Mouse (Mus musculus) forebrain, embryonic 10.5 days (tissue): ENCODE measurements around the gene Slc16a14. TPM values are rescaled to one million over a fixed set of nuclear protein-coding genes. Genes with fewer than 3 reads are reported as not detected.
A peak's percentile ranks its signal among the peaks of the same experiment; 100 is the strongest.
"Not testable (repeated sequence)": the region's sequence is repeated elsewhere in the genome, so short reads cannot be mapped to it uniquely, and the experiment has no call there.

Experiments
- DNase-seq: peaks from one replicate; pipeline ENCODE4 v3.0.0-alpha.2; 2017; ENCODE audit warnings: low spot score; ENCODE audit errors: extremely low spot score
- H3K27ac ChIP-seq: fragments of 300-500 bp; sonication (generic); 2 replicates; pipeline ENCODE4 v1.5.1; 2016; ENCODE audit warnings: mild to moderate bottlenecking
- H3K27me3 ChIP-seq: fragments of 300-500 bp; sonication (generic); 2 replicates; pipeline ENCODE4 v1.6.1; 2016; ENCODE audit warnings: mild to moderate bottlenecking; ENCODE audit not compliant: poor library complexity, severe bottlenecking
- H3K36me3 ChIP-seq: fragments of 300-500 bp; sonication (generic); replicated peaks from 2 replicates; pipeline ENCODE4 v1.6.1; 2016; ENCODE audit warnings: mild to moderate bottlenecking, moderate library complexity
- H3K4me1 ChIP-seq: fragments of 300-500 bp; sonication (generic); 2 replicates; pipeline ENCODE4 v1.6.1; 2016
- H3K4me3 ChIP-seq: fragments of 300-500 bp; sonication (generic); 2 replicates; pipeline ENCODE4 v1.5.1; 2016; ENCODE audit warnings: mild to moderate bottlenecking, moderate library complexity
- H3K9me3 ChIP-seq: fragments of 300-500 bp; sonication (generic); 2 replicates; pipeline ENCODE4 v1.6.1; 2016; ENCODE audit warnings: mild to moderate bottlenecking, moderate library complexity
- WGBS: fragments of 180-500 bp; shearing (Covaris S2); methylation state at CpG from one replicate; pipeline ENCODE4 v1.1.7; 2016; 5-methylcytosine and 5-hydroxymethylcytosine counted together
- polyA plus RNA-seq: library from polyadenylated mRNA; unstranded; fragments of >200 nt; fragmentation: Nextera tagmentation; extraction: Ambion mirVana; gene quantifications from 2 replicates; pipeline ENCODE4 v1.2.1, GENCODE M21; 2016

Slc16a14 gene
- 0.68 and 1.5 TPM in 2 replicates for polyA plus RNA-seq

DNA sequence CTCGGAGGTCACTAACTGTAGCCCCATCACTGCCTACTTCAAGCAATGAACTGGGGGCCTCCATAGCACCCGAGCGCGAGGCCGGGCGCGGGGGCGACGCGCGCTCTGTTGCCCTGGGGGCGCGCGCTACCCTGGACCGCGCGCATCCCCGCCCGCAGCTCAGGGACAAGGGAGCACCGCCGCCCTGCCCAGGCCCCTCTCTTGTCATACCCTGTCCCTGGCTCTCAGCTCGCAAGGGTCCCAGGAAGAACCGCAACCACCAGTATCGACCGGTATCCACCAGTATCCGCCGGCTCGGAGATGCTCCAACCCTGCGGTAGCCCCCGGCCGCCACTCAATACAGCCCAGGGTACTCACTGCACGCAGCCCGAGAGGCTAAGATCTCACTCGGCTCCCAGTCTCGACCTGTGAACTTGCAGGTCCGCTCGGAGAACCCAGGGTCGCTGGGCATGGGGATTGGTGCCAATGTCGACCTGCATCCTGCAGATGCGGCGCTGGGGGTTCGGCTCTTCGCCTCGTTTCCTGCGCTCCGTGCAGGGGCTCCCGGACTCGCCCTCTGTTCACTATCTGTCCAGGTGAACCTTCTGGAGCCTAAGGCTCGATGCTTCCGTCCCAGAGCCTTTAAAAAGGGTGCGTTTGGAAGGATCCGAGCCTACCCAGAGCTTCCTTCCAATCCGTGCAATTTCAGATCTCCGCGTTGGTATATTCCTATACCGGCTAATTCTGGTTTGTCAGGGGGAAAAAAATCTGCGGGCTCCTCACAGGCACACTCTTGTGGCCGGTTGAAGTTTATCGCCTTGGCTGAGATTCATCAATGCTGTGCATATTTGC is at the start of gene Slc16a14:
Slc16a14 (minus strand) TSS at position 632 of the 831 bp plus-strand sequence.
- DNase-seq: peak; percentile 68
- Histone ChIP-seq H3K27ac (peak within 1 kb of the TSS; percentile 85), H3K4me3 (peak within 1 kb of the TSS; percentile 72), H3K9me3 (no peaks in the 10 kb centered on the region), H3K36me3 (no peaks in the 10 kb centered on the region), H3K27me3 (peaks cover 36% of the 10 kb centered on the region), H3K4me1 (peaks cover 14% of the 10 kb centered on the region)
- under 1% methylated on average over 59 of the region's 59 CpGs for WGBS

DNA sequence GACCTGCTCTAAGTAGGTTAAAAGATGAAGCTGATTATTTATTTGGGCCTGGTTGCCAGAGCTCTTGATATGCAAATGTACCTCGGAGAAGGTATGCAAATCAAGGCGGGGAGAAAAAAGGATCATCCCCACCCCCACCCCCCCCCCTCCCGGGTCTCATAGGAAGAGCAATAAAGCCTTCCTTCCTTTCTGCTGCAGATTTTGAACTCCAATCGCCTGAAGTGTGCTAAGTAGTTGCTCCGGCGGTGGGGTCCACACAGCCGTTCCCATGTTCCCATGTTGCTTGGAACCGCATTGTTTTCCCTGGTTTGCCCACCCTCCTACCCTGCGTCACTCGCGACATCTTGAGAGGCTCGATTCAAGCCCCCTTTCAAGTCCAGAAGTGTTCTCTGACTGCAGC is 26.8 kb upstream of the Slc16a14 start:
- WGBS: 4% methylated on average over 12 of the region's 12 CpGs
- not testable (repeated sequence) for H3K9me3 ChIP-seq, H3K4me1 ChIP-seq, H3K27me3 ChIP-seq, DNase-seq, H3K36me3 ChIP-seq
- Histone ChIP-seq H3K4me3 (peak overlapping the region; percentile 37), H3K27ac (peak overlapping the region; percentile 66; the same call in 1 of the 2 replicates)

DNA sequence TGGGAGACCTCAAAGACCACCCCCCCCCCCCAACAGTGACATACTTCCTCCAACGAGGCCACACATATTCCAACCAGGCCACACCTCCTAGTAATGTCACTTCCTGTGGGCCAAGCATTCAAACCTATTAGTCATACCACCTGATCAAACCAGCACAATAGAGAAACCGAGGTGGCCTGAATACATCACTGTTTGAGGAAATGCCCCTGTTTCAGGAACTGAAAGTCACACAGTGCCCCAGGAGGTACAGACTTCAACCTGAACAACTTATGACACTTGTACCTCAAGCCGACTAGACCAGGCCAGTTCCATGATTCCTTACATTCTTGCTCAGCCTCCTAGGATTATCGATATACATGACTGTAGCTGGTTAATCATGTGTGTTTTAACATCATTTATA is 22.8 kb upstream of the Slc16a14 start:
- not testable (repeated sequence) for H3K36me3 ChIP-seq, DNase-seq, H3K27ac ChIP-seq, H3K9me3 ChIP-seq, H3K4me3 ChIP-seq, H3K27me3 ChIP-seq, H3K4me1 ChIP-seq
- 80% methylated on average over 4 of the region's 4 CpGs for WGBS

DNA sequence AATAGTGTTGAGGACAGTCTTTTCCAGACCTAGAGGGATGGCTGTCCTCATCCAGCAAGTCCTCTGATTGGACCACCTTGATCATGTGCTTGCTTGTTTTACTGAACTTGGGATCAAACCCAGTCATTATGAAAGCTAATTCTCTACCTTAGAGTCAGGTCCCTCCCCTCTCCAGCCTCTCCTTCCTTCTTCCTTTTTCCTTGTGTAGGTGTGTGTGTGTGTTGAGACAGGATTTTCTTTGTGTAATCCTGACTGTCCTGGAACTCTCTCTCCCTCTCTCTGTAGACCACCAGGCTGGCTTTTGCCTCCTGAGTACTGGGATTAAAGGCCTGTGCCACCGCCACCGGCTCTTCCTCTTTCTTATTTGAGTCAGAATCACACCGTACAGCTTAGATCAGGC is 21.8 kb upstream of the Slc16a14 start:
- not testable (repeated sequence) for H3K4me1 ChIP-seq, H3K9me3 ChIP-seq, H3K27ac ChIP-seq, H3K27me3 ChIP-seq, DNase-seq, H3K4me3 ChIP-seq, H3K36me3 ChIP-seq
- 89% methylated on average over 3 of the region's 3 CpGs for WGBS

DNA sequence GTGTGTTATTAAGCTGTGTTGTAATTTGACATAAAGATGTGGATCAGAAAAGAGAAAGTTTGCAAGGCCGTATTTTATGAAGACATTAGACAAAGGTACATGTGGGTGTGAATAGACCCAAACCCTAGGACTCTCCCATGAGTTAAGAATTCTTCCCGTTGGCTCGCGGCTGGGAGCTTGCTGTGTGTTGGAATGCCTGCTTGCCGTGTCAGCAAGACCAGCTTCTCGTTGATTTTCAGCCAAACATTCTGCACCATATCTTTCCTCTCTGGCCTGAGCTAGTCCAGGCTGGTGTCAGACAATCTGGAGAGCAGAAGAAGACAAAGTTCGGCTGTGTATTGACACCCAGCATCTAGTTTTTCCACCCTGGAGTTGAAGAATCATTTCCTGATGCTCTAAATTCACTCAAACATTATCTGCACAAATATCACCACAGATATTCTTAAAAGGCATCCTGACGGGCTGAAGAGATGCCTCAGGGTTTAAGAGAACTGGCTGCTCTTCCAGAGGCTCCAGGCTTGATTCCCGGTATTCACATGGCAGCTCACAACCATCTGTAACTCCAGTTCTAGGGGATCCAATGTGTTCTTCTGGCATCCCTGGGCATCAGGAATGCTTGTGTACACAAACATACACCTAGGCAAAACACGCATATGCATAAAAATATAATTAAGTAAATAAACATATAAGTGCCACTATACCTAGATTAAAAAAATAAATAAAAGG is 17.7 kb upstream of the Slc16a14 start:
- H3K4me1 ChIP-seq: no peaks in the 10 kb centered on the region
- WGBS: 90% methylated on average over 10 of the region's 10 CpGs
- no peak overlapping the region for H3K4me3 ChIP-seq
- no peak for DNase-seq
- peaks cover 7% of the 10 kb centered on the region for H3K9me3 ChIP-seq
- H3K27ac ChIP-seq: no peak overlapping the region
- no peaks in the 10 kb centered on the region for H3K36me3 ChIP-seq
- no peaks in the 10 kb centered on the region for H3K27me3 ChIP-seq

DNA sequence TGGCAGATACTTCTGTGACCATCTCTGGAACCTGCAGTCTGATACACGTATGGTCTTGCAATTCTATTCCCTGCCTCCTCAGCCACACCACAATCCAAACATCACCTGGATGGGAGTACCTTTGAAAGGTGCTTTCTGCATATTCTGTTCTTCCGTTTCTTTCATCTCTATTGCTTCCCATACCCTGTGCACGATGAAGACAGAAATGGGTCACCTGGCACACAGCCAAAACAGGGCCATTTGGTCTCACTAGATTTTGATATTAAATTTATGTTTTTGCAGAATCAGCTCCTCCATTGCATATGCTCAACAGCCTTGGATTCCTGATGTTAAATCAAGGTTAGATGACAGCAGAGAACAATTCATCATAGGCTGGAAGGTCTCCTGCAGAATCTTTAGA is 16.6 kb upstream of the Slc16a14 start:
- WGBS: 87% methylated on average over 3 of the region's 3 CpGs
- Histone ChIP-seq H3K4me1 (no peaks in the 10 kb centered on the region), H3K36me3 (no peaks in the 10 kb centered on the region)

DNA sequence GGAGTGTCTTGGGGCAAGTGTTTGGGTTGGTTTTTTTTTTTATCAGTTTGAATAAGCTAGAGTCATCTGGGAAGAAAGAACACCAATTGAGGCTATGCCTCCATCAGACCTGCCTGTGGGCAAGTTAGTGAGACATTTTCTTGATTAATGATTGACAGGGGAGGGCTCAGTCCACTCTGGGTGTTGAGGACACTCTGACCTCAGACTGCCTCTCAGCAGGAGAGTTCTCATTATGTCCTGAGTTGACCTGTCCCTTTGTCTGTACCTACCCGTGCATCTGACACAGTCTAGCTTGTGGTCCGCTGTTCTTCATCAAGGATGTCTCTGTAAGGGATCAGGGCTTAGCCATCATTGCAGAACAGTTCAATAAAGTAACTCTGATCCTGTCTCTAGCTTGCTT is 12.5 kb upstream of the Slc16a14 start:
- no peak for DNase-seq
- no peaks in the 10 kb centered on the region for H3K36me3 ChIP-seq
- 74% methylated on average over 2 of the region's 2 CpGs for WGBS

More for the DNA sequence above, 16.6 kb upstream of the Slc16a14 start:
- no peaks in the 10 kb centered on the region for H3K27me3 ChIP-seq
- H3K9me3 ChIP-seq: peaks cover 3% of the 10 kb centered on the region
- no peak overlapping the region for H3K27ac ChIP-seq
- DNase-seq: no peak
- no peak overlapping the region for H3K4me3 ChIP-seq

DNA sequence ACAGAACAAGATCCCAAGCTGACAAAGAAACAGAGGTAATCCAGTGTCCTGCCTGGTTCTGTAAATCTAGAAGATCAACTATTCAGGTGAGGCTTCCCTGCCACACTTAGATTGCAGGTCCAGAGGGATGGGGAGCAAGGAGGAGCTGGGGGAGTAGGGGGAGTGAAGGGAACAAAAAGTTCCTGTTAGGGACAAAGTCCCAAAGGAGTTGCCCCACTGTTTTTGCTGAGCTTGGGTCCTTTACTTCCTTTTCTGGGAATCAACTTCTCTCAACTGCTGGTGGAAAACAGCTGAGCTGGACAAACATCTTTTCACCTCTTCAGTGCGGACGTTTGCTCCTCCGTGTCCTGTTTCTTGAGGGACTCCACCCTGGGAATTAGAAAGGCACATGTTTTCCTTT is 11.0 kb upstream of the Slc16a14 start:
- Histone ChIP-seq H3K36me3 (no peaks in the 10 kb centered on the region), H3K4me3 (no peak overlapping the region), H3K27ac (no peak overlapping the region), H3K4me1 (no peaks in the 10 kb centered on the region), H3K27me3 (no peaks in the 10 kb centered on the region), H3K9me3 (no peaks in the 10 kb centered on the region)
- no peak for DNase-seq
- 89% methylated on average over 3 of the region's 3 CpGs for WGBS

More for the DNA sequence above, 12.5 kb upstream of the Slc16a14 start:
- Histone ChIP-seq H3K9me3 (no peaks in the 10 kb centered on the region), H3K27me3 (no peaks in the 10 kb centered on the region), H3K27ac (no peak overlapping the region), H3K4me3 (no peak overlapping the region), H3K4me1 (no peaks in the 10 kb centered on the region)

DNA sequence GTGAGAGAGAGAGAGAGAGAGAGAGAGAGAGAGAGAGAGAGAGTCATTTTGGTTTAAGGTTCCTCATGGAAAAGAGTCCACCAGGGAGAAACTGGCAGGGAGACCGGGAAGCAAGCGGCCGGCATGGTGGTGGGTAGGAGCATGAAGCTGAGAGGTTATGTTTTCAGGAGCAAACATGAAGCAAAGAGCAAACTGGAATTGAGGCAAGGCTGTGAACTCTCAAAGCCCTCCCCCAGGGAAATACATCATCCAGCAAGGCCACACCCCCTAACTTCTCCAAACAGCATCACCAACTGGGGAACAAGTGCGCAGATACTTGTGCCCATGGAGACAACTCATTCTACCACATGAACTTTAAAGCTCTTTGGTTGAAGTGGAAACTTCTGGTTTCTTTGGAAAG is 8.6 kb upstream of the Slc16a14 start:
- H3K27ac ChIP-seq: no peak overlapping the region
- no peak overlapping the region for H3K4me3 ChIP-seq
- no peaks in the 10 kb centered on the region for H3K4me1 ChIP-seq
- WGBS: 97% methylated on average over 4 of the region's 4 CpGs
- no peaks in the 10 kb centered on the region for H3K36me3 ChIP-seq
- no peak for DNase-seq
- H3K9me3 ChIP-seq: no peaks in the 10 kb centered on the region
- H3K27me3 ChIP-seq: no peaks in the 10 kb centered on the region

DNA sequence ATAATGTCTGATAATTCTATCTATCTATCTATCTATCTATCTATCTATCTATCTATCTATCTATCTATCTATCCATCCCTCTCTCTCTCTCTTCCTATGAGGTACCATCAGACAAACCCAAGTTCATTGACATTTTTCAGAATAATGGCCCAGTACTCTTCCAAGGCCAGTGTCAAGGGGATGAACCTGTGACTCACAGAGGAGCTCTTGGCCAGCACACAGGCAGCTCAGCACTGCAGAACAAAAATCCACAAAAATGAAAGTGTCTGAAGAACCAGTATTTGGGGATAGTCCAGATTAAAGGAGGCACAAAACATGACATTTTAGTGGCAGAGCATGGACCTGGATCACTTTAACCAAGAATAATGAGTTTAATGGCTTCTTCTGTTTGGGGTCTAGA is 7.7 kb upstream of the Slc16a14 start:
- Histone ChIP-seq H3K27ac (no peak overlapping the region), H3K9me3 (no peaks in the 10 kb centered on the region), H3K4me1 (no peaks in the 10 kb centered on the region), H3K4me3 (no peak overlapping the region), H3K27me3 (no peaks in the 10 kb centered on the region), H3K36me3 (no peaks in the 10 kb centered on the region)
- DNase-seq: no peak

DNA sequence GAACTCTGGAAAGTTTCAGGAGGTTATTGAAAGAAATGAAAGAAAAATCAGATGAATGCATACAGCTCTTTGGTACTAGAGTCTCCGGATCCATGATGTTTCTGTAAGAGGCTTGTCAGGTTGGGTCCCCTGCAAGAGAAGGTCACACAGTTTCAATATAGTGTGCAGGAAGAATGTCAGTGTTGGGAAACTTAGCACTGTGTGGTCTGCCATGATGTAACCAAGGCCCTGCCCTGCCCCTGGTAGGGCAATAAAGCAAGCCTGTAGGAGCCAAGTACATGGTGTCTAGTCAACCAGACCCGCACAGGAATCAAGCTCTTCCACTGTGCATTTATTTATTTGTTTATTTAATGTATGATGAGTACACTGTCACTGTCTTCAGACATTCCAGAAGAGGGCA is 5.4 kb upstream of the Slc16a14 start:
- H3K9me3 ChIP-seq: no peaks in the 10 kb centered on the region
- WGBS: 94% methylated on average over 2 of the region's 2 CpGs
- H3K36me3 ChIP-seq: no peaks in the 10 kb centered on the region
- no peak overlapping the region for H3K27ac ChIP-seq
- no peak for DNase-seq
- no peaks in the 10 kb centered on the region for H3K4me1 ChIP-seq
- H3K27me3 ChIP-seq: peaks cover 16% of the 10 kb centered on the region
- no peak overlapping the region for H3K4me3 ChIP-seq

DNA sequence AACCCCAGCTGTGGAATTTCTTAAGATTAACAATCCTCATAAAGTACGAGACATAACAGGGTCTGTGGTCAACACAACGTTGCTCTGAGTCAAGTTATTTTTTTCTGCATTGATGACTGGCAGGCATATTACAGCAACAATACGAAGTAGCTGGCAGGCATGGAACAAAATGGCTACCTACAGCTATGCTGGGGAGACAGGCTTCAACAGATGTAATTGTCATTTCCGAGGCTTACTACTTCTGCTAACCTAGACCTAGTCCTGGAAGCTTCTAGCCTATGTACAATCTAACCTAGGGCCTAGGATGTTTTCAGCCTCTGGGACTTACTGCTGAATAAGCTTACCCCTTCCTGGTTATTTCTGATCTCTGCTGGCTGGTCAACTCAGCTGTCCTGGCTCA is 4.5 kb upstream of the Slc16a14 start:
- Histone ChIP-seq H3K4me1 (peaks cover 4% of the 10 kb centered on the region; the same call in 1 of the 2 replicates), H3K9me3 (no peaks in the 10 kb centered on the region), H3K27me3 (peaks cover 24% of the 10 kb centered on the region), H3K27ac (no peak overlapping the region), H3K4me3 (no peak overlapping the region), H3K36me3 (no peaks in the 10 kb centered on the region)
- WGBS: 86% methylated on average over 4 of the region's 4 CpGs
- DNase-seq: no peak
